Mouse (Mus musculus) limb, embryonic 14.5 days (tissue): ENCODE data around the gene Epn1. TPM values are rescaled to one million over a fixed set of nuclear protein-coding genes. Genes with fewer than 3 reads are reported as not detected.

ENCODE experiments used
- ATAC-seq: fragments of 200-750 bp; cut with Nextera tagmentation; 2 replicates; pipeline ENCODE4 v1.8.0; 2017; ENCODE audit warnings: low read depth, moderate number of reproducible peaks, moderate TSS enrichment; ENCODE audit not compliant: low FRiP score
- DNase-seq: peaks from one replicate; pipeline ENCODE4 v3.0.0-alpha.2; 2015; ENCODE audit warnings: low spot score
- H3K27ac ChIP-seq: fragments of 300-500 bp; sonication (generic); replicated peaks from 2 replicates; pipeline ENCODE4 v1.5.1; 2014; ENCODE audit warnings: low read depth, mild to moderate bottlenecking, low read length, moderate library complexity, mixed read lengths
- H3K27me3 ChIP-seq: fragments of 300-500 bp; sonication (generic); 2 replicates; pipeline ENCODE4 v1.6.1; 2014; ENCODE audit warnings: low read length, mixed read lengths; ENCODE audit not compliant: control insufficient read depth, insufficient read depth
- H3K36me3 ChIP-seq: fragments of 300-500 bp; sonication (generic); 2 replicates; pipeline ENCODE4 v1.6.1; 2014; ENCODE audit warnings: mild to moderate bottlenecking, low read length, moderate library complexity, mixed read lengths; ENCODE audit not compliant: control insufficient read depth, insufficient read depth
- H3K4me1 ChIP-seq: fragments of 300-500 bp; sonication (generic); 2 replicates; pipeline ENCODE4 v1.6.1; 2014; ENCODE audit warnings: antibody characterized with exemption, low read length, mixed read lengths; ENCODE audit not compliant: control insufficient read depth, insufficient read depth
- H3K4me2 ChIP-seq: fragments of 300-500 bp; sonication (generic); replicated peaks from 2 replicates; pipeline ENCODE4 v1.6.1; 2014; ENCODE audit warnings: low read depth, mild to moderate bottlenecking, low read length, moderate library complexity; ENCODE audit not compliant: severe bottlenecking
- H3K4me3 ChIP-seq: fragments of 300-500 bp; sonication (generic); replicated peaks from 2 replicates; pipeline ENCODE4 v1.5.1; 2014; ENCODE audit warnings: low read length
- H3K9ac ChIP-seq: fragments of 300-500 bp; sonication (generic); 2 replicates; pipeline ENCODE4 v1.6.1; 2014; ENCODE audit warnings: mild to moderate bottlenecking, low read depth, low read length, moderate library complexity; ENCODE audit not compliant: severe bottlenecking
- H3K9me3 ChIP-seq: fragments of 300-500 bp; sonication (generic); 2 replicates; pipeline ENCODE4 v1.6.1; 2016; ENCODE audit warnings: low read length; ENCODE audit not compliant: control insufficient read depth
- POLR2A ChIP-seq: fragments of 200-500 bp; IDR thresholded peaks from 2 replicates; pipeline ENCODE4 v1.8.0; 2012; ENCODE audit warnings: inconsistent platforms, mild to moderate bottlenecking, moderate library complexity, borderline replicate concordance; ENCODE audit not compliant: insufficient read depth, insufficient read length; ENCODE audit errors: extremely low read depth
- WGBS: fragments of 180-500 bp; shearing (Covaris S2); extraction: QIAGEN DNeasy Blood & Tissue Kit; methylation state at CpG from one replicate; pipeline ENCODE4 v1.1.7; 2014; 5-methylcytosine and 5-hydroxymethylcytosine counted together
- polyA plus RNA-seq, 2 experiments: library from polyadenylated mRNA; depleted of rRNA in 1 of 2; stranded (reverse) in 1 of 2; unstranded in 1 of 2; fragments of >200 nt; fragmentation: Nextera tagmentation in 1 of 2; extraction: Ambion mirVana in 1 of 2; gene quantifications; 2 replicates each; pipeline versions ENCODE4 v1.2.1 to v1.2.3; 2012 to 2014

Gene Epn1
- polyA plus RNA-seq, 2 experiments = 69.1 to 119 TPM

- Histone ChIP-seq H3K9me3 (no peaks in the 10 kb centered on the region), H3K9ac (no peak overlapping the region), H3K4me1 (peaks cover 24% of the 10 kb centered on the region), H3K27ac (no peak overlapping the region), H3K4me3 (no peak overlapping the region), H3K4me2 (no peak overlapping the region), H3K27me3 (peaks cover 34% of the 10 kb centered on the region), H3K36me3 (no peaks in the 10 kb centered on the region)
- ATAC-seq (no peak), DNase-seq (no peak)
- TF ChIP-seq POLR2A = no peak
- 91% methylated on average over 1 of the region's 1 CpGs for WGBS
Observed at GRCm38 (mm10) chr7:5058631-5059030, 21.4 kb upstream of the Epn1 start.

GRCm38 (mm10) chr7:5059421-5059820, 20.6 kb upstream of the Epn1 start:
- Histone ChIP-seq H3K9me3 (no peaks in the 10 kb centered on the region), H3K4me2 (no peak overlapping the region), H3K27ac (no peak overlapping the region), H3K4me3 (no peak overlapping the region), H3K27me3 (peaks cover 26% of the 10 kb centered on the region), H3K9ac (no peak overlapping the region), H3K4me1 (peaks cover 24% of the 10 kb centered on the region), H3K36me3 (no peaks in the 10 kb centered on the region)
- 92% methylated on average over 12 of the region's 12 CpGs for WGBS
- no peak for TF ChIP-seq POLR2A
- ATAC-seq (no peak), DNase-seq (no peak)

DNA sequence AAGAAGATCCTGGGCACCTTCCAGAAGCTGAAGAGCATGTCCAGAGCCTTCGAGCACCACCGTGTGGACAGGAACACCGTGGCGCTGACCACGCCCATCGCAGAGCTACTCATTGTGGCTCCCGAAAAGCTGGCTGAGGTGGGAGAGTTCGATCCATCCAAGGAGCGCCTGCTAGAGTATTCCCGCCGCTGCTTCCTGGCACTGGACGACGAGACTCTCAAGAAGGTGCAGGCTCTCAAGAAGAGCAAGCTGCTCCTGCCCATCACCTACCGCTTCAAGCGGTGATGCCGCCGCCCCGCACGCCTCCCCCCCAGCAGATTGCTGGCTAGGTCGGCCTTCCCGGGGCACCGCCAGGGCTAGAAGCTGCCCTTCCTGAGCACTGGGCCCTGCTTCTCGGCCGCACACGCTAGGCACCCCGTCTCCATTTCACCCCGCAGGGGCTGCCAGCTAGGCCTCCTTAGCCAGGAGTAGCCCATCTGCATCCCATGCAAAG, 19.8 kb upstream of the Epn1 start:
- Histone ChIP-seq H3K4me1 (peaks cover 24% of the 10 kb centered on the region), H3K27me3 (peaks cover 18% of the 10 kb centered on the region), H3K9ac (peak overlapping the region; percentile 83), H3K4me3 (peak overlapping the region; percentile 64), H3K36me3 (0 out of 2 replicates have a peak, but pooled peaks cover under 1% of the 10 kb centered on the region), H3K9me3 (no peaks in the 10 kb centered on the region), H3K4me2 (peak overlapping the region; percentile 82), H3K27ac (peak overlapping the region; percentile 96)
- WGBS = 3% methylated on average over 24 of the region's 27 CpGs
- peak; percentile 86 for DNase-seq
- no peak for TF ChIP-seq POLR2A
- no peak for ATAC-seq

DNA sequence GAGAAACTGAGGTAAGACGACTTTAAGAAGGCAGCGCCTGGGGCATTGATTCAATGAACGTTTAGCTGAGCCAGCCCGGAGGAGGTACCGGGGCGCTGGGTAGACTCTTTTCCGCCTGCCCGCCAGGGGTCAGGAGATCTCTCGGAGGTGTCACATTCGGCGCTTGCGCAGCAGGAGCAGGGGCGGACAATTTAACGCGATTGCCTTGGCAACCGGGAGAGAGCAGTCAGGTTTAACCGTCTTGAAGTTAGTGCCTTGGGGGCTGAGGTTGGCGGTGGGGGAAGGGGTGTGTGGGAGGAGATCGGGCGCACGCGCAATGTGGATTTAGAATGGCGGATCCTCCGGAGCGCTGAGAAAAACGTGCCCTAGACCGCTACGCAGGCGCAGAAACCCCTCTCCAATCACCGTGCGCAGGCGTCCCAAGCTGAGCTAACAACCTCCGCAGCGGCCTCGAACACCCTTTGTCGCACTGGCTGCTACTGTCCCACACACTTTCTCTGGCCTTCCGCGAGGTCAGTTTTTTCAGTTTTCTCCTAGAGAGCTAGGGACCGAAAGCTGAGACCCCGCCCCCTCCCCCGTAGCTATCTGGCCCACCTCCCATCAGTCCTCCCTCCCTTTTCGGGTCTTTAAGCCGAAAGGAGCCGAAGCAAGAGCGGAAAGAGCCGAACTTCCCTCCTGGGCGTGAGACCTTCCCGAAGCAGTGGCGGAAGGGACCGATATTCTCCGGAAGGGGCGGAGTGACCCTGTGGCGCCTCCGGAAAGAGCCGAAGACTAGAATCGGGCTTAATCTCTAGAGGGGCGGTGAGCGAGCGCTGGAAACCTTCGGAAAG, 18.9 kb upstream of the Epn1 start:
- H3K27me3 ChIP-seq = peaks cover 9% of the 10 kb centered on the region; the same call in 1 of the 2 replicates
- peak; percentile 88 for ATAC-seq
- no peak; the same call in 1 of the 2 replicates for TF ChIP-seq POLR2A
- peak overlapping the region; percentile 64 for H3K4me3 ChIP-seq
- H3K4me1 ChIP-seq = peaks cover 21% of the 10 kb centered on the region
- 2% methylated on average over 58 of the region's 60 CpGs for WGBS
- no peaks in the 10 kb centered on the region for H3K9me3 ChIP-seq
- H3K9ac ChIP-seq = peak overlapping the region; percentile 83
- peaks cover 9% of the 10 kb centered on the region for H3K36me3 ChIP-seq
- peak overlapping the region; percentile 96 for H3K27ac ChIP-seq
- peak overlapping the region; percentile 82 for H3K4me2 ChIP-seq
- peak; percentile 99 for DNase-seq

DNA sequence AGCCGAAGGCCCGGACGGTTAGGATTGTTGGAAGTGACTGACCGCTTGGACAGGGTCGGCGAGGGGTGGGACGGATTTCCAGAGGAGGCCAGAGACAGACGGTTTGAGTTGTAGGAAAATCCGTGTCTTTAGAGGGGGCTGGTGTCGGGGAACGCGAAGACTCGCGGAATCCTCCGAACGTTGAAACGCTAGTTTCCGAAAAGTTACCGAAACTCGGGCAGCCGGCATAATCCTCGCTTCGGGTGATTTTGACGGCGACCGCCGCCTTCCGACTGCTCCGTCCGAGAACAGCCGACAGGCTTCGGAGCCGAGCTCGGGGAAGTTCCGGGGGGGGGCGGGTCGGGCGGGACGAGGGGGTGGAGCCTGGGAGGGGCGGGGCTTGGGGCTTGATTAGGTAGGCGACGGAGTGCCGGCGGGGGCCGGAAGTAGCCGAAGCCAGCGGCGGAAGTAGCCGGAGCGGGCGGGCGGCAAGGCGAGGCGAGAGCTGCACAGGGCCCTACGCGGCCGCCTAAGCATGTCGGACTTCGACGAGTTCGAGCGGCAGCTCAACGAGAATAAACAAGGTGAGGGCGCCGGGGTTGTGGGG, 18.2 kb upstream of the Epn1 start, which contains the start of gene U2af2:
Gene U2af2 (plus strand): TSS at position 370 of the 586 bp plus-strand sequence.
- DNase-seq (peak; percentile 89), ATAC-seq (peak; percentile 81)
- Histone ChIP-seq H3K9me3 (no peaks in the 10 kb centered on the region), H3K36me3 (peaks cover 16% of the 10 kb centered on the region), H3K4me2 (peak within 1 kb of the TSS; percentile 82), H3K4me3 (peak within 1 kb of the TSS; percentile 64), H3K9ac (peak within 1 kb of the TSS; percentile 83), H3K4me1 (peaks cover 20% of the 10 kb centered on the region), H3K27ac (peak within 1 kb of the TSS; percentile 96), H3K27me3 (0 out of 2 replicates have a peak, but pooled peaks cover 4% of the 10 kb centered on the region)
- 2% methylated on average over 32 of the region's 65 CpGs for WGBS
- 0 out of 2 replicates have a peak, but pooled peaks have one; percentile 19 for TF ChIP-seq POLR2A
